Mouse (Mus musculus) kidney, adult 2 months (tissue): ENCODE results near the gene Adamts2.

Experiments used
- CTCF ChIP-seq: fragments of 200-500 bp; conservative IDR thresholded peaks from 2 replicates; pipeline ENCODE4 v1.5.1; 2011; ENCODE audit warnings: low read depth, mild to moderate bottlenecking, control low read depth, low read length, moderate library complexity, mixed read lengths; ENCODE audit not compliant: insufficient read depth, insufficient read length
- POLR2A ChIP-seq: fragments of 200-500 bp; IDR thresholded peaks from one replicate; pipeline ENCODE4 v1.6.1; 2011; ENCODE audit warnings: low read depth, low read length, control low read depth

DNA sequence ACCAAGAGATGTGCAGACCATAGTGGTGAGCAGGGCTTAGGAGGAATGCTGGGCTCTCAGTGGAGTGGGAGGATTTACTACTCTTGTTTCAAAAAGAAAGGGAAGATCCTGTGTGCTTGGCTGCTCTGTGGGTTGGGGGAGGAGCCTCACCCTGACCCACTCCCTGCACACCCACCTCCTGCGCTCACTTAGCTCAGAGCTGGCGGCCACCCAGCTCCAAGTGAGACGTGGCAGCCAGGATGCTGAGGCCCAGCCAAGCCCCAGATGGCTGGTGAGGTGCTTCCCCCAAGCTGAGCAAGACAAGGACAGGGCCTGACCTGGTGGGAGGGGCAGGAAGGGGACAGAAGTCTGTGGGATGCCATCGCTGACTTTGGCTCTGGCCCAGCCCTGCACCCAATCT is 30.4 kb downstream of the Adamts2 start:
- no peak for TF ChIP-seq CTCF
- TF ChIP-seq POLR2A = no peak
